Mouse (Mus musculus): ENCODE measurements at regions not wholly inside any gene's neighbourhood (a gene's known extent, or its start where the extent isn't known, plus 50 kb on each side); places are given as distances from the start of the nearest gene placed in this dataset.

- H3K9me3 ChIP-seq (replicated peaks; ENCODE audit: control insufficient read depth, low read length): no peaks in the 10 kb centered on the region
- H3K27ac ChIP-seq (ENCODE audit: low read depth, low read length): no peak overlapping the region
- H3K4me3 ChIP-seq (ENCODE audit: low read depth, low read length): no peak overlapping the region
- ATAC-seq (replicated peaks; ENCODE audit: insufficient number of reproducible peaks, low FRiP score, low TSS enrichment): no peak
- no peak overlapping the region for H3K9ac ChIP-seq (ENCODE audit: low read depth, low read length)
- H3K27me3 ChIP-seq (ENCODE audit: control insufficient read depth, insufficient read depth, low read length): no peaks in the 10 kb centered on the region
- no peaks in the 10 kb centered on the region for H3K36me3 ChIP-seq (ENCODE audit: control insufficient read depth, insufficient read depth, low read length)
- 81% methylated on average over 4 of the region's 4 CpGs for WGBS (ENCODE audit: insufficient replicate concordance)
- no peak overlapping the region for H3K4me2 ChIP-seq
- H3K4me1 ChIP-seq (ENCODE audit: control insufficient read depth, insufficient read depth, low read length): no peaks in the 10 kb centered on the region
Observed at GRCm38 (mm10) chr16:29706996-29707395, 127.9 kb downstream of the Opa1 start.

DNA sequence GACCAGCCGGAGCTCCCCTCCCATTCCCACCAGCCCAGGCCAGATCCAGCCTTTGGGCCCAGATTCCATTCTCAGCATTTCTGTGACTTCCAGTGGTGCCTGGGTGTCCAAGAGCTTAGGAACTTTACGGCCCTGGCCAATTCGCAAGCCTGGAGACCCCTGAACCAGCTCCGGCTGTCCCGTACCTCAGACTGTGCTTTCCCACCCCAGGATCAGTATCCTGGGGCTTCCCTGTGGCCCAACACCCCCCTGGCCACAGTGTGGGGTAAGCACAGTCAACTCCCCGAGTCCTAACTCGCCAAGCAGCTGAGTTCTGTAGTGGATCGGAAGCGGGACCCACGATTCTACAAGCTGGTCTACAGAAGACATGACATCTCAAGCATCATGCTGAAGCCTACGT is 128.5 kb downstream of the Opa1 start:
- Histone ChIP-seq H3K27ac (ENCODE audit: low read depth, low read length) (no peak overlapping the region), H3K27me3 (ENCODE audit: control insufficient read depth, insufficient read depth, low read length) (no peaks in the 10 kb centered on the region), H3K4me1 (ENCODE audit: control insufficient read depth, insufficient read depth, low read length) (no peaks in the 10 kb centered on the region), H3K36me3 (ENCODE audit: control insufficient read depth, insufficient read depth, low read length) (no peaks in the 10 kb centered on the region), H3K9ac (ENCODE audit: low read depth, low read length) (no peak overlapping the region), H3K4me2 (no peak overlapping the region), H3K4me3 (ENCODE audit: low read depth, low read length) (no peak overlapping the region), H3K9me3 (replicated peaks; ENCODE audit: control insufficient read depth, low read length) (no peaks in the 10 kb centered on the region)
- ATAC-seq (replicated peaks; ENCODE audit: insufficient number of reproducible peaks, low FRiP score, low TSS enrichment): no peak
- 86% methylated on average over 11 of the region's 11 CpGs for WGBS (ENCODE audit: insufficient replicate concordance)

GRCm38 (mm10) chr16:29709072-29709471 is 129.9 kb downstream of the Opa1 start:
- Histone ChIP-seq H3K27me3 (ENCODE audit: control insufficient read depth, insufficient read depth, low read length) (no peaks in the 10 kb centered on the region), H3K9me3 (replicated peaks; ENCODE audit: control insufficient read depth, low read length) (no peaks in the 10 kb centered on the region), H3K4me3 (ENCODE audit: low read depth, low read length) (no peak overlapping the region), H3K9ac (ENCODE audit: low read depth, low read length) (no peak overlapping the region), H3K27ac (ENCODE audit: low read depth, low read length) (no peak overlapping the region), H3K4me1 (ENCODE audit: control insufficient read depth, insufficient read depth, low read length) (no peaks in the 10 kb centered on the region), H3K36me3 (ENCODE audit: control insufficient read depth, insufficient read depth, low read length) (no peaks in the 10 kb centered on the region), H3K4me2 (no peak overlapping the region)
- no peak for ATAC-seq (replicated peaks; ENCODE audit: insufficient number of reproducible peaks, low FRiP score, low TSS enrichment)
- 70% methylated on average over 4 of the region's 4 CpGs for WGBS (ENCODE audit: insufficient replicate concordance)

- no peak for ATAC-seq (replicated peaks; ENCODE audit: insufficient number of reproducible peaks, low FRiP score, low TSS enrichment)
Observed at GRCm38 (mm10) chr16:29711386-29711785, 132.3 kb downstream of the Opa1 start.

GRCm38 (mm10) chr16:29711912-29712681 is 133.0 kb downstream of the Opa1 start:
- Histone ChIP-seq H3K4me1 (ENCODE audit: control insufficient read depth, insufficient read depth, low read length) (no peaks in the 10 kb centered on the region), H3K4me3 (ENCODE audit: low read depth, low read length) (no peak overlapping the region), H3K4me2 (no peak overlapping the region), H3K27ac (ENCODE audit: low read depth, low read length) (no peak overlapping the region), H3K9ac (ENCODE audit: low read depth, low read length) (no peak overlapping the region), H3K27me3 (ENCODE audit: control insufficient read depth, insufficient read depth, low read length) (no peaks in the 10 kb centered on the region), H3K9me3 (replicated peaks; ENCODE audit: control insufficient read depth, low read length) (no peaks in the 10 kb centered on the region), H3K36me3 (ENCODE audit: control insufficient read depth, insufficient read depth, low read length) (no peaks in the 10 kb centered on the region)
- 81% methylated on average over 12 of the region's 12 CpGs for WGBS (ENCODE audit: insufficient replicate concordance)
- ATAC-seq (replicated peaks; ENCODE audit: insufficient number of reproducible peaks, low FRiP score, low TSS enrichment): no peak

More at GRCm38 (mm10) chr16:29711386-29711785, 132.3 kb downstream of the Opa1 start:
- H3K27ac ChIP-seq (ENCODE audit: low read depth, low read length): no peak overlapping the region
- H3K4me1 ChIP-seq (ENCODE audit: control insufficient read depth, insufficient read depth, low read length): no peaks in the 10 kb centered on the region
- no peaks in the 10 kb centered on the region for H3K9me3 ChIP-seq (replicated peaks; ENCODE audit: control insufficient read depth, low read length)
- H3K27me3 ChIP-seq (ENCODE audit: control insufficient read depth, insufficient read depth, low read length): no peaks in the 10 kb centered on the region
- H3K4me3 ChIP-seq (ENCODE audit: low read depth, low read length): no peak overlapping the region
- H3K9ac ChIP-seq (ENCODE audit: low read depth, low read length): no peak overlapping the region
- H3K4me2 ChIP-seq: no peak overlapping the region
- H3K36me3 ChIP-seq (ENCODE audit: control insufficient read depth, insufficient read depth, low read length): no peaks in the 10 kb centered on the region

DNA sequence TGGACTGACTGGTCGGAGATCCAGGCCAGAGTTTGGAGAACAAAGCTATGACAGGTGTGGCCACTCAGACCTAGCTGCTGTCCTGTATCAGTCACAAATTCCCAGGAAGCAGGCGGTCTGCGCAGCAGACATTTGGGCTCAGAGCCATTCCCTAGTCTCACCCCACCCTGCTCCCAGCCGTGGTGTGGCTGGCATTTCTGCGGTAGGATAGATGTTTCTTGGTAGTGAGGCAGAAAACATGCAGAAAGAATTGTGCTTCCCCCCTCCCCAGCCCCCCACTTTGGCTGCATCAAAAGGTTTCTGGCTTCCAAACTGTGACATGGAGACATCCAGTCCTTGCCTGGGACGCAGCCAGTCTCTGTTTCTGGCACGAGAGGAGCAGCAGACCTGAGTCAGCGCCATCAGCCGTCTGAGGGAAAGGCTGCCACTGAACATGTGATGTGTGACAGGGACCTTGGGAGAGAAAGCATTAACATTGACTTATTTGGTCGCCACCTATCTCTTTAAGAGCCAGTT is 135.5 kb downstream of the Opa1 start:
- H3K4me1 ChIP-seq (ENCODE audit: control insufficient read depth, insufficient read depth, low read length): no peaks in the 10 kb centered on the region
- H3K27me3 ChIP-seq (ENCODE audit: control insufficient read depth, insufficient read depth, low read length): no peaks in the 10 kb centered on the region
- WGBS (ENCODE audit: insufficient replicate concordance): 51% methylated on average over 10 of the region's 10 CpGs
- no peak overlapping the region for H3K4me2 ChIP-seq
- no peaks in the 10 kb centered on the region for H3K36me3 ChIP-seq (ENCODE audit: control insufficient read depth, insufficient read depth, low read length)
- H3K9me3 ChIP-seq (replicated peaks; ENCODE audit: control insufficient read depth, low read length): no peaks in the 10 kb centered on the region
- H3K9ac ChIP-seq (ENCODE audit: low read depth, low read length): no peak overlapping the region
- ATAC-seq (replicated peaks; ENCODE audit: insufficient number of reproducible peaks, low FRiP score, low TSS enrichment): no peak
- H3K4me3 ChIP-seq (ENCODE audit: low read depth, low read length): no peak overlapping the region
- H3K27ac ChIP-seq (ENCODE audit: low read depth, low read length): no peak overlapping the region

- WGBS (ENCODE audit: insufficient replicate concordance): 49% methylated on average over 10 of the region's 10 CpGs
- Histone ChIP-seq H3K27me3 (ENCODE audit: control insufficient read depth, insufficient read depth, low read length) (no peaks in the 10 kb centered on the region; the same call in 1 of the 2 replicates), H3K9ac (ENCODE audit: low read depth, low read length) (no peak overlapping the region), H3K27ac (ENCODE audit: low read depth, low read length) (no peak overlapping the region), H3K4me1 (ENCODE audit: control insufficient read depth, insufficient read depth, low read length) (no peaks in the 10 kb centered on the region), H3K4me2 (no peak overlapping the region), H3K4me3 (ENCODE audit: low read depth, low read length) (no peak overlapping the region), H3K36me3 (ENCODE audit: control insufficient read depth, insufficient read depth, low read length) (no peaks in the 10 kb centered on the region), H3K9me3 (replicated peaks; ENCODE audit: control insufficient read depth, low read length) (no peaks in the 10 kb centered on the region)
- no peak for ATAC-seq (replicated peaks; ENCODE audit: insufficient number of reproducible peaks, low FRiP score, low TSS enrichment)
Observed at GRCm38 (mm10) chr16:29718965-29719364, 139.8 kb downstream of the Opa1 start.

DNA sequence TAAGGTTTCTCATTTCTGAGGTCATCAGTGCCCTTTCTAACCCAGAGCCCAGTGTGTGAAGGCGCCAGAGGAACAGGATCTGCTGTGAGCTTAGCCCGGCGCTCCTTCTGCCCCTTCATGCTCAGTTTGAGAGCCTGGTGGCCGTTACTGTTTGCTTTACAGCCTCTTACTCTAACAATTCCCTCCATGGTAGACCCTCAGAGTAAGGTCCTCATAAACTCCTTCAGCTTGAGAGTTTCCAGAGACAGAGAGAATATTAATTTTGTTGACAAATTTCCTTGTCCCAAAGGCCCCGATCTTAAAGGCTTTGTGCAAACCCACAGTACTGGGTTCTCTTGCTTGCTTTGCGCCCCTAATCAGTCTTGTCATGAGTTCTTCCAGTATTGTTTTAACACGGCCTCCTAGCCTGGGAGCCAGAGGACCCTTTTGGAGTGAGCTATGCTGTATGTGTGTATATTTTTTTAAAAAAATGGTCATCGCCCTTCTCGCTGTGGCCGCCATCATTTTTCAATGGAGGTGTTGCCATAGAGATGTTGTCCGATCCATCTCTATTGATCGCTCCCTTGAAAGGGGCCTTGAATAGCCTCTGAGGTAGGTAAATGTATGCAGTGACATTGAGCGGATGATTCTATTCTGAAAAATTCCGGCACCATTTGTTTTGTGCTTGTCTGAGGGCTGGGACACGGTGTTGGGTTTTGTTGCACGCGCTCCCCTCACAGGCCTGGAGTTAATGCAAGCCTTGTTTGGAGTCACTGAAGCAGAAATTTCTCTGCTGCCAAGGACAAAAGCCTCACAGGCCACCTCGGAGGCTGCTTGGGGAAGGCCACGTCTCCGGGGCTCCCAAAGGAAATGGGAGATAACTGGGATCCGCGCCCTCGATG is 140.7 kb downstream of the Opa1 start:
- H3K27me3 ChIP-seq (ENCODE audit: control insufficient read depth, insufficient read depth, low read length): no peaks in the 10 kb centered on the region; the same call in 1 of the 2 replicates
- H3K4me1 ChIP-seq (ENCODE audit: control insufficient read depth, insufficient read depth, low read length): no peaks in the 10 kb centered on the region
- 79% methylated on average over 23 of the region's 23 CpGs for WGBS (ENCODE audit: insufficient replicate concordance)
- no peak overlapping the region for H3K4me3 ChIP-seq (ENCODE audit: low read depth, low read length)
- no peak overlapping the region for H3K27ac ChIP-seq (ENCODE audit: low read depth, low read length)
- H3K9ac ChIP-seq (ENCODE audit: low read depth, low read length): no peak overlapping the region
- ATAC-seq (replicated peaks; ENCODE audit: insufficient number of reproducible peaks, low FRiP score, low TSS enrichment): no peak
- no peaks in the 10 kb centered on the region for H3K36me3 ChIP-seq (ENCODE audit: control insufficient read depth, insufficient read depth, low read length)
- no peak overlapping the region for H3K4me2 ChIP-seq
- no peaks in the 10 kb centered on the region for H3K9me3 ChIP-seq (replicated peaks; ENCODE audit: control insufficient read depth, low read length)
